Mouse (Mus musculus) MEL (cell line): ENCODE measurements at regions not wholly inside any gene's neighbourhood (a gene's known extent, or its start where the extent isn't known, plus 50 kb on each side); places are given as distances from the start of the nearest gene placed in this dataset.
"Not testable (repeated sequence)": the region's sequence is repeated elsewhere in the genome, so short reads cannot be mapped to it uniquely, and the experiment has no call there.

ENCODE experiments used
- CHD1 ChIP-seq: IDR thresholded peaks from 2 replicates; pipeline ENCODE4 v1.6.1; 2012; ENCODE audit warnings: low read depth, mild to moderate bottlenecking, inconsistent platforms, low read length, improper control_type of control experiment
- CTCF ChIP-seq, 3 experiments: IDR thresholded peaks in 2 of 3; conservative IDR thresholded peaks in 1 of 3; 2 replicates each; pipeline ENCODE4 v1.5.1; 2011 to 2012; ENCODE audit warnings: low read length in 3 of 3, low read depth in 2 of 3, mild to moderate bottlenecking in 2 of 3, improper control_type of control experiment in 1 of 3, inconsistent platforms in 1 of 3, mixed read lengths in 1 of 3, moderate library complexity in 1 of 3; ENCODE audit not compliant: control insufficient read depth in 1 of 3, insufficient read depth in 1 of 3, poor library complexity in 1 of 3, severe bottlenecking in 1 of 3
- EP300 ChIP-seq, 2 experiments: IDR thresholded peaks; 2 replicates each; pipeline ENCODE4 v1.6.1; 2011; ENCODE audit warnings: improper control_type of control experiment in 2 of 2, low read length in 2 of 2, low read depth in 1 of 2, mild to moderate bottlenecking in 1 of 2
- GABPA ChIP-seq: IDR thresholded peaks from 2 replicates; pipeline ENCODE4 v1.6.1; 2012; ENCODE audit warnings: low read depth, mild to moderate bottlenecking, inconsistent platforms, low read length, improper control_type of control experiment, moderate library complexity
- GATA1 ChIP-seq: IDR thresholded peaks from 2 replicates; pipeline ENCODE4 v1.6.1; 2011; ENCODE audit warnings: low read depth, low read length, improper control_type of control experiment
- SMC3 ChIP-seq: IDR thresholded peaks from 2 replicates; pipeline ENCODE4 v1.6.1; 2011; ENCODE audit warnings: low read depth, low read length, improper control_type of control experiment
- USF2 ChIP-seq, 2 experiments: IDR thresholded peaks; 2 replicates each; pipeline ENCODE4 v1.6.1; 2011 to 2012; ENCODE audit warnings: improper control_type of control experiment in 2 of 2, low read length in 2 of 2, borderline replicate concordance in 1 of 2, inconsistent platforms in 1 of 2, low read depth in 1 of 2, mild to moderate bottlenecking in 1 of 2; ENCODE audit not compliant: insufficient read depth in 1 of 2

DNA sequence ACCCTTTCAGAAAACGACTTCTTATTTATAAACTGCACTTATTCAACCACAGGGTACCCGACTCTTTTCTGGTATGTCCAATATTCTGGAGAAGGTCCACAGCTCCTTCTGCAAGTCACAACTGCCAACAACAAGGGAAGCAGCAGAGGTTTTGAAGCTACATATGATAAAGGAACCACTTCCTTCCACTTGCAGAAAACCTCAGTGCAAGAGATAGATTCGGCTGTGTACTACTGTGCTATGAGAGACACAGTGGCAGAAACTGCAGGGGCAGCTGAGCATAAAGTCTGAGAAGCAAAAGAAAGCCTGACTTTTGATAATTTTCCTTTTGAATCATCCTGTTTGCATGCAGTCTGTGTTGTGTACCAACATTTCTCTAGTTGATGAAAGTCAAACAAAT lies 823.8 kb downstream of the Dad1 start:
- TF ChIP-seq GABPA; USF2 (IDR thresholded peaks at IDR 0.05; ENCODE audit: borderline replicate concordance in 1 of 2, insufficient read depth in 1 of 2, low read depth in 1 of 2, low read length in 2 of 2); EP300 (IDR thresholded peaks at IDR 0.05; ENCODE audit: low read depth in 1 of 2, low read length in 2 of 2); SMC3; CTCF (IDR thresholded peaks at IDR 0.05 in 2 of 3, conservative IDR thresholded peaks at IDR 0.05 in 1 of 3; ENCODE audit: control insufficient read depth in 1 of 3, insufficient read depth in 1 of 3, low read depth in 2 of 3, low read length in 3 of 3, poor library complexity in 1 of 3, severe bottlenecking in 1 of 3); GATA1; CHD1: not testable (repeated sequence)
